Mouse (Mus musculus): Measurements from ENCODE around the gene Fbxo24.
A peak's percentile ranks its signal among the peaks of the same experiment; 100 is the strongest.

The Fbxo24 gene

DNA sequence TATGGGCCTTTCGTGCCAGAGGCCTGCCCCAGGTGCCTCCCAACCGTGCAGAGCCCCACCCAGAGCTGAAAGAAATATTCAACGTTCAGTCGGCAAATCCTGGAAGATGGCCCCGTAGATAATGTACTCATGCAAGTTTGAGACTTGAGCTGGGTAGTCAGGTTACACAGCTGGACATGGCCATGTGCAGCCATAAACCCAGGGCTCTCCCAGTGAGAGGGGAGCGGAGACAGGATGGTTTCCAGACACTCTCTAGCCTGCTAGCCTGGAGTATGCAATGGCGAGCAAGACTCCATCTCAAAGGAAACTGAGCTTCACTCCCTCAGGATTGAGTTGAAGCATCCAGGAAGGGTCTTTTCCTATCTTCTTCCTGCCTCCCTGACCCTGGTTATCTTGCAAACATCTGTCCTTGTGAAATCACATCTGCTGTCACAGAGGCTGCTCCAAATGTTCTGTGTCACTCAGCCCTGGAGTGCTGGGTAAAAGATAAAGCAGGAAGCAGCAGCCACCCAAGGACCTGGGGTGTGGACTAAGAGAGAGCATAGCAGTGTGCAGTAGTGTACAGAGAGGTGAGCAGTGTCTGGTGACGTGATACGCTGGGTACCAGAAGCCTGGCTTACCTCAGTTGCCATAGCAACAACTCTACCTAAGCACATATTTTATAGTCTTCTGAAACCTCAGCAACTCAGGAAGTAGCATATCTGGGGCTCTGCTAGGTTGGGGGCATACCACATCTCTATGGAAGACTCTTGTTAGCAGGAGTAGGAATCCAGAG, 19.2 kb upstream of the Fbxo24 start:
- no peaks in the 10 kb centered on the region for H3K9me3 ChIP-seq (ENCODE audit: low read length)
- TF ChIP-seq CTCF (conservative IDR thresholded peaks at IDR 0.05; ENCODE audit: low read length) (no peak), NANOG (IDR thresholded peaks at IDR 0.05; ENCODE audit: borderline replicate concordance, low read length) (no peak), POU5F1 (IDR thresholded peaks at IDR 0.05; ENCODE audit: borderline replicate concordance, low read length) (no peak)
- H3K36me3 ChIP-seq (ENCODE audit: insufficient read depth, low read length): peaks cover 21% of the 10 kb centered on the region
- peaks cover 94% of the 10 kb centered on the region for H3K4me1 ChIP-seq (replicated peaks; ENCODE audit: low read depth, low read length)
- peaks cover 31% of the 10 kb centered on the region for H3K27me3 ChIP-seq (ENCODE audit: insufficient read depth, low read length)
- H3K4me3 ChIP-seq (replicated peaks; ENCODE audit: low read length): no peak overlapping the region

DNA sequence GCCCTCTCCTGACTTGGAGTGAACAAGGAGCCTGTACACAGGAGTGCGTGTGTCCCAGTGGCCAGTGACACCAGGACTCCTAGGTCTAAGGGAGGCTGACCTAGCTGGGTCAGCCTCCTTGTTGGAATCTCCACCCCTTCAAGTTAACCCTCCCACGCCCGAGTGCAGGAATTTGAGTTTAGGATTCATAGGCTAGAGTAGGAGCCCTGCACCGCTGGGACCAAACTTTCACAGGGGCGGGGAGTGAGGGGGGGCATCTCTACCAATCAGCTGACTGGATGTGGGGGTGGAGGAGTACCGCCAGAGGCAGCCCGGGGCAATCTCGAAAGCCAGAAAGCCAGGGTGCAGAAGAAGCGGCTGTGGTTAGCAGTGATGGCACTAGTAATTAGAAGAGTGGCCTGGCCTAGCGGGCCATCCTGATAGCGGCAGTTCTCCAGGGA, 16.9 kb upstream of the Fbxo24 start, which contains the start of gene Irs3:
TSS of gene Irs3 (minus strand) at position 63 of the 440 bp plus-strand sequence.
- H3K4me3 ChIP-seq (replicated peaks; ENCODE audit: low read length): peak within 1 kb of the TSS; percentile 73
- H3K4me1 ChIP-seq (replicated peaks; ENCODE audit: low read depth, low read length): peaks cover 96% of the 10 kb centered on the region
- peaks cover 31% of the 10 kb centered on the region for H3K27me3 ChIP-seq (ENCODE audit: insufficient read depth, low read length)
- TF ChIP-seq CTCF (conservative IDR thresholded peaks at IDR 0.05; ENCODE audit: low read length) (no peak), POU5F1 (IDR thresholded peaks at IDR 0.05; ENCODE audit: borderline replicate concordance, low read length) (no peak), NANOG (IDR thresholded peaks at IDR 0.05; ENCODE audit: borderline replicate concordance, low read length) (no peak)
- H3K36me3 ChIP-seq (ENCODE audit: insufficient read depth, low read length): peaks cover 22% of the 10 kb centered on the region
- H3K9me3 ChIP-seq (ENCODE audit: low read length): no peaks in the 10 kb centered on the region

DNA sequence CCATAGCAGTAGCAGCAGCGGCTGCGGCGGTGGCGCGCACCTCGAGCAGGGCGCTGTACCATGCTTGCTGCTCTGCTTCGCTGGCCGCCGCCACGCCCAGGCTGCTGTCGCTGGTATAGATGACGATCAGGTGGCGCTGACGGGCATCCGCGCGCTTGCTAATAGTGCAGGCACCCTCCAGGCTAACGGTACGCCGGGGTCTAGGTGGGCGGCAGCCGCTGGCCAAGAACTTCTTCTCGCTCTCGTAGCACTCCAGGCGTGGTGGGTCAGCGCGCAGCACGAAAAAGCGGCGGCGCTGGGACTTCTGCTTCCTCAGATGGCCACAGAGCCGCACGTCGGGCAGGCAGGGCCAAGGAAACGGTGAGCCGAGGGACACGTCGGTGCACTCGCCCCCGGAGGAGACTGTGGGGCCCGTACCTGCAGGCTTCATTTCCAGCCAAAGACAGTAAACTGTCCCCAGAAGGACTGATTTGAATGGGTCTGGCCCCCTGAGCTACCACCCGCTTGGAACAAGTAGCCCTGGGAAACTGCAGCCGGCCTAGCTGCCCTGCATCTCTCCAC, 16.4 kb upstream of the Fbxo24 start:
- Histone ChIP-seq H3K4me3 (replicated peaks; ENCODE audit: low read length) (peak overlapping the region; percentile 73), H3K9me3 (ENCODE audit: low read length) (no peaks in the 10 kb centered on the region)
- TF ChIP-seq NANOG (IDR thresholded peaks at IDR 0.05; ENCODE audit: borderline replicate concordance, low read length): no peak
- no peak for TF ChIP-seq POU5F1 (IDR thresholded peaks at IDR 0.05; ENCODE audit: borderline replicate concordance, low read length)
- no peak for TF ChIP-seq CTCF (conservative IDR thresholded peaks at IDR 0.05; ENCODE audit: low read length)

DNA sequence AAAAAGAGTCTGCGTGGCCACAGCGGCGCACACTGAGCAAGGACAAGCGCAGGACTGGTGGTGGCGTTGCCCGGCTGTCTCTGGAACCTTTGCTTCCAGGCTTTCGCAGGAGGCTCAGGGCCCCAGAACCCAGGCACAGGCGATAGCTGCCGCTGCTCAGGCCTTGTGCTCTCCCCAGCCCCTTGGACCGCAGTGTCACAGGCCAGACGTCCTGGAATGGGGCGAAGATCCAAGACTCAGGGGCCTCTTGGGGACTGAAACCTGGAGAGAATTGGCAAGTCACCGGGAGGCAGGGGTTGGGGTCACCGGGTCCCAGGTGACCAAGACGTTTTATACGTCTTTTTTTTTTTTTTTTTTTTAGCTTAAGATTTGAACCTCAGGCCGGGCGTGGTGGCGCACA, 15.7 kb upstream of the Fbxo24 start:
- Histone ChIP-seq H3K36me3 (ENCODE audit: insufficient read depth, low read length) (peaks cover 34% of the 10 kb centered on the region), H3K9me3 (ENCODE audit: low read length) (no peaks in the 10 kb centered on the region), H3K4me1 (replicated peaks; ENCODE audit: low read depth, low read length) (peaks cover 96% of the 10 kb centered on the region), H3K4me3 (replicated peaks; ENCODE audit: low read length) (peak overlapping the region; percentile 73), H3K27me3 (ENCODE audit: insufficient read depth, low read length) (peaks cover 31% of the 10 kb centered on the region)
- TF ChIP-seq CTCF (conservative IDR thresholded peaks at IDR 0.05; ENCODE audit: low read length): no peak
- no peak for TF ChIP-seq NANOG (IDR thresholded peaks at IDR 0.05; ENCODE audit: borderline replicate concordance, low read length)
- TF ChIP-seq POU5F1 (IDR thresholded peaks at IDR 0.05; ENCODE audit: borderline replicate concordance, low read length): no peak

More for the DNA sequence above, 16.4 kb upstream of the Fbxo24 start:
- H3K36me3 ChIP-seq (ENCODE audit: insufficient read depth, low read length): peaks cover 27% of the 10 kb centered on the region
- peaks cover 96% of the 10 kb centered on the region for H3K4me1 ChIP-seq (replicated peaks; ENCODE audit: low read depth, low read length)
- H3K27me3 ChIP-seq (ENCODE audit: insufficient read depth, low read length): peaks cover 31% of the 10 kb centered on the region

DNA sequence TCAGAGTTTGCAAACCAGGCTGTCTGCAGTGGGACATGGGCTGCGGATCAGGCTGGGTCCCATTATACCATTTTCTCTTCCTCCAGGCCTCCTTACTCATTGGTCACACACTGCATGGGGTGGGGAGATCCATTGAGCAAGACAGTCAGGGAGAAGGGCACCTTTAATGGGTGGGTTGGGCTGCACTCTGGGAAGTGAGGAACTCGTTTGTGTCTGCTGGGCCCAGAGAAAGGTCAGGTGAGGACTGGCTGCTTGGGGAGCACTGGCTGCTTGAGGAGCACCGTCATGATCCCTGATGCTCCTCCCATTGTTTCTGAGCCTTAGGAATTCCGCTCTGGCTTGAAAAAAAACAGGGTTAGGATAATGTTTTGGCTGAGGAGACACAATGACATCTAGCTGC, 14.1 kb upstream of the Fbxo24 start:
- H3K36me3 ChIP-seq (ENCODE audit: insufficient read depth, low read length): peaks cover 50% of the 10 kb centered on the region
- H3K4me3 ChIP-seq (replicated peaks; ENCODE audit: low read length): peak overlapping the region; percentile 67; the same call in 1 of the 2 replicates
- peaks cover 97% of the 10 kb centered on the region for H3K4me1 ChIP-seq (replicated peaks; ENCODE audit: low read depth, low read length)
- H3K27me3 ChIP-seq (ENCODE audit: insufficient read depth, low read length): peaks cover 31% of the 10 kb centered on the region
- no peaks in the 10 kb centered on the region for H3K9me3 ChIP-seq (ENCODE audit: low read length)
- TF ChIP-seq CTCF (conservative IDR thresholded peaks at IDR 0.05; ENCODE audit: low read length): no peak
- TF ChIP-seq POU5F1 (IDR thresholded peaks at IDR 0.05; ENCODE audit: borderline replicate concordance, low read length): no peak
- no peak for TF ChIP-seq NANOG (IDR thresholded peaks at IDR 0.05; ENCODE audit: borderline replicate concordance, low read length)

DNA sequence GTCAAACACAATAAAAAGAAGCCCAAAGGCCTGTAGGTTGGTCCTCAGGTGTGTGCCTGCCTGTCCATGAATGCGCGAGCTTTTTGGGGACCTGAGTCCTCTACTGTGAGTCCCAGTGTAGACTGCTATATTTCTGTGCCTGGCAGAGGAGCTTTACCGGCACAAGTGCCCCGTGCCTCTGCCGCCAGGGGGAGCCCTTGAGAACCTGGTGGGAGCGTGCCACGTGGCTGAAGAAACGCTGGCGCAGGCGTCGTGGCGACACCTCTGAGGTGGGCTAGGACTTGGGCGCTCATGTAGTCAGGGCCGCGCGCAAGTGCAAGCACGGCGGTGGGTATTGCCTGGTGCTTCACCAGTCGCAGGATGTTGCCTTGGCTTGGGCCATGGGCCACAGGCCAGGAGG, 12.3 kb upstream of the Fbxo24 start, which contains the start of gene Sap25:
TSS of gene Sap25 (plus strand) at position 281 of the 400 bp plus-strand sequence.
- TF ChIP-seq NANOG (IDR thresholded peaks at IDR 0.05; ENCODE audit: borderline replicate concordance, low read length): no peak
- no peak for TF ChIP-seq POU5F1 (IDR thresholded peaks at IDR 0.05; ENCODE audit: borderline replicate concordance, low read length)
- TF ChIP-seq CTCF (conservative IDR thresholded peaks at IDR 0.05; ENCODE audit: low read length): peak; percentile 78
- Histone ChIP-seq H3K36me3 (ENCODE audit: insufficient read depth, low read length) (peaks cover 68% of the 10 kb centered on the region), H3K9me3 (ENCODE audit: low read length) (no peaks in the 10 kb centered on the region), H3K4me1 (replicated peaks; ENCODE audit: low read depth, low read length) (peaks cover 99% of the 10 kb centered on the region), H3K4me3 (replicated peaks; ENCODE audit: low read length) (peak within 1 kb of the TSS; percentile 67), H3K27me3 (ENCODE audit: insufficient read depth, low read length) (peaks cover 27% of the 10 kb centered on the region)

DNA sequence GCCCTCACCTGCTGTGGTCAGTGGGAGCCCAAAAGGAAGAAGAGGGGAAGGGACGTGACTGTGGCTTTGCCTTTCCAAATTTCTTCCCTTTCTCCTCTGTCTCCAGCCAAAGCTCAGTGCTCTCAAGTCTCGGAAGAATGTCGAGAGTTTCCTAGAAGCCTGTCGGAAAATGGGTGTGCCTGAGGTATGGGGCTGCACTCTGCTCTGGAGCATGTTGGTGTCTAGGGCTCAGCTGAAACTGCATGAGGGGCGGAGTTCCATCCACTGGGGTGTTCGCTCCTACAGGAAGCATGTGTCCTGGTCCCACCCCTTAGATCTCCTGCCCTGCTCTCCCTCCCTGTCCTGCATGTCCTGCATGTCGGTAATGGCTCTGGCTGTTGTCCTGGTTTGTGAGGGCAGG, 10.7 kb upstream of the Fbxo24 start:
- TF ChIP-seq CTCF (conservative IDR thresholded peaks at IDR 0.05; ENCODE audit: low read length) (no peak), NANOG (IDR thresholded peaks at IDR 0.05; ENCODE audit: borderline replicate concordance, low read length) (no peak), POU5F1 (IDR thresholded peaks at IDR 0.05; ENCODE audit: borderline replicate concordance, low read length) (no peak)
- H3K27me3 ChIP-seq (ENCODE audit: insufficient read depth, low read length): peaks cover 12% of the 10 kb centered on the region

DNA sequence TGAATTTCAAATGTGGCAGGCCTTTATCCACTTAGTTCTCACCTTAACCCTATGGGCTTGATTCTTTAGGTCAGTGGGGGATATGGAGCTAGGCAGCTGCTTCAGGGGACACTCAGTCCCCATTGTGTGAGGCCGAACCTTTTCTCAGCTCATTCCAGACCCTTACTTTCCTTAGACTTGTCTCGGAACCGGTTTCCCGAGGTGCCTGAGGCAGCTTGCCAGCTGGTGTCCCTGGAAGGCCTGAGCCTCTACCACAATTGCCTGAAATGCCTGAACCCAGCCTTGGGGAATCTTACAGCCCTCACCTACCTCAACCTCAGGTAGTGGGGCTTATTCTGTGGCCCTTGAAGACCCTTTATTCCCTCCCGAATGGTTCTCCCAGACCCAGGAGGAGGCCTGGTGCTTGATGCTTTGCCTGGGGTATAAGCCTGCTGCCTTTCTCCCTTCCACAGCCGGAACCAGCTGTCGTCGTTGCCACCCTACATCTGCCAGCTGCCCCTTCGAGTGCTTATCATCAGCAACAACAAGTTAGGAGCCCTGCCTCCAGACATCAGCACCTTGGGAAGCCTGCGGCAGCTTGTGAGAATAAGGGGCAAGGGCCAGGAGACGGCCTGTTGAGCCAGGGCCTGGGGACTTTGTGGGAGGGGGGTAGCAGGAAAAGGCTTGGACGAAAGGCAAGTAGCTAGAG, 4.7 kb upstream of the Fbxo24 start:
- no peak for TF ChIP-seq POU5F1 (IDR thresholded peaks at IDR 0.05; ENCODE audit: borderline replicate concordance, low read length)
- Histone ChIP-seq H3K4me3 (replicated peaks; ENCODE audit: low read length) (peak overlapping the region; percentile 99), H3K36me3 (ENCODE audit: insufficient read depth, low read length) (peaks cover 70% of the 10 kb centered on the region), H3K27me3 (ENCODE audit: insufficient read depth, low read length) (no peaks in the 10 kb centered on the region), H3K4me1 (replicated peaks; ENCODE audit: low read depth, low read length) (peaks cover 91% of the 10 kb centered on the region), H3K9me3 (ENCODE audit: low read length) (no peaks in the 10 kb centered on the region)

More for the DNA sequence above, 10.7 kb upstream of the Fbxo24 start:
- Histone ChIP-seq H3K9me3 (ENCODE audit: low read length) (no peaks in the 10 kb centered on the region), H3K36me3 (ENCODE audit: insufficient read depth, low read length) (peaks cover 84% of the 10 kb centered on the region), H3K4me3 (replicated peaks; ENCODE audit: low read length) (peak overlapping the region; percentile 52), H3K4me1 (replicated peaks; ENCODE audit: low read depth, low read length) (peaks cover 99% of the 10 kb centered on the region)
